Mouse (Mus musculus) frontal cortex, adult (tissue): ENCODE results near the gene Cd101.

ENCODE experiments used
- ATAC-seq: cut with Nextera tagmentation; 2 replicates; pipeline ENCODE4 v1.9.2; 2017; ENCODE audit warnings: mild to moderate bottlenecking, moderate library complexity, mixed read lengths; ENCODE audit not compliant: low TSS enrichment

The Cd101 gene

DNA sequence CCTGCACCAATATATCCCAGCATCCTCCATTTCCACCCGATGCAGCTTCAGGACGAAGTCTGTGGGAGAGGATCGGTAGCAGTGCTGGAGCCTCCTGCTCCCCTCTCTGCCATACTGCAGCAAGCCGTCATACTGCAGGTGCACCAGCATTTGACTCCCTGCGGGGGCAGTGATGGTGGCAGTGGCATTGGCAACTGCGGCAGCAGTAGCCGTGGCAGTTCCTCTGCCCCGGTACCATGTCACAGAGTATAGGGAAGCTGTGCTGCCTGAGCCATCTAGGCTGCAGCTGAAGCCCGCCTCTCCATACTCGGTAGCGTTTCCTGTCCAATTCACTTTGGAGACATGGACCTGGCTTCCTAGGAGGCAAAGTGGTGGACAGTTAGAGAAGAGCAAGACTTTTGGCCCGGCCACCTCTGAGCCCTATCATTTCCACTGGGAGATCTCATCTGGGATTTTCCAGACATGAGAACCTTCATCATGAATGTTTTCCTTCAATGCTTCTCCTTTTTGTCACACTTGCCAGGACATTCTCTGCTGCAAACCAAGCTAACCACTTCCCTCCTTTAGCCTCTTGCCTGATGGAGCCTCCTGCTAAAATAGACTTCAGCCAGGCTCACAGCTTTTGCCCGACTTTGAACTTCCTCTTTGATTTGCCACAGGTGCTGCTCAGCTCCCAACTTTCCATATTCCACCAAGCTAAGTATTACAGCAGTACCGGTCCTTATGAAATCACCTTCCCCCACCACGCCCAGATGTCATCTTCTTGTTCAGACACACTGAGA is 25.6 kb downstream of the Cd101 start:
- no peak for ATAC-seq

GRCm38 (mm10) chr3:100999732-101000131 is 29.6 kb downstream of the Cd101 start:
- no peak for ATAC-seq

- peak; percentile 54; the same call in 1 of the 2 replicates for ATAC-seq
These were observed 30.4 kb downstream of the Cd101 start for GRCm38 (mm10) chr3:100998904-100999340.

- ATAC-seq = peak; percentile 53
These were observed 31.4 kb downstream of the Cd101 start for GRCm38 (mm10) chr3:100997785-100998570.

DNA sequence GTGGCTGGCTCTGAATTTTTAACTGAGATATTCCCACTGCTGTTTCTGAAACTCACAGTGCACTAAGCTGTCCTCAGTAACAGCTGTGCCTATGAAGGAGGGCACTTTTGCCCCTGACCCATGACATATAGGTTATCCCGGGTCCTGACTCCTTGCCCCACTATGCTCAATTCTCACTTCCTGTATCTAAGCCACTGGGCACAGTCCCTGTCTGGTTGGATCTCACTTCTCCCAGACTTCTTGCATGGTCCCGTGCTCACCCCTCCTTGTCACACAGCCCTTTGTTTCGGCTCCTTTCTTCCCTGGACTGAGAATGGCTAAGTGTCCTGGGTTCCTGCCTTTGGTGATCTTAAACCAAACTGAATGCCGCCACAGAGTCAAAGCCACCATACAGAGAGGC is 35.1 kb downstream of the Cd101 start:
- ATAC-seq = no peak

DNA sequence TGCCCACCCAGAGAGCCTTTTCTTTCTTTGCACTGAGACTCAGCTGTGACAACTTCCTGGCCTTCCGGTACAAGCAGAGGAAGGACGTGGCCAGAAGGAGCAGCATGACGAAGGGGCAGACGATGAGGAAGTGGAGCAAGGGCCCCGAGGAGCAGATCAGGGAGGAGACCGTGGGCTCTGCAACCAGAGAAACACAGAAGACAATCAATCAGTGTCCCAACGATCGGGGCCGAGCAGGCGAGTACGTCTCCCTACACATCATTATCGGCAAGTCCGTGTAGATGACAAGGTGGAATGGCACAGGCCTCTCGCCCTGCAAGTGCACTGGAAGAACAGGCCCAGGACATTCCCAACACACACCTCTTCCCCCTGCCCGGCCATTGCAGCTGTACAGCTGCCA is 35.6 kb downstream of the Cd101 start:
- no peak for ATAC-seq

DNA sequence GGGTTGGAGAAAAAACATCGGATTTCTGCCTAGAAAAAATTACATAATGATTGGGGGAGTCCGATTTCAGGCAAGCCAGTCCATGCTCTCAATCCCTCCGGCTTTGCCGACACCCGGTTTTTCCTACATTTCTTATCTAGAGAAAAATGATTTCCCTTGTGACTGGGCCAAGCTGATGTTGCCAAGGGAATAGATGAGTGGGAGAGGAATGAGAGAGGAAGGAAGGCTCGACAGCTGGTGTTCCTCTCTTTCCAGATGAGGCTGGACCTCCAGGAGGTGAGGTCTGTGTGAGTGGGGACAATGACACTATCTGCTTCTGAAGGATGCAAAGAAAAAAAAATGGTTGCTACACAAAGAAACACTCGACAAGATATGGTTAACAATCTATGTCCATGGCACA is 36.2 kb downstream of the Cd101 start:
- no peak for ATAC-seq

DNA sequence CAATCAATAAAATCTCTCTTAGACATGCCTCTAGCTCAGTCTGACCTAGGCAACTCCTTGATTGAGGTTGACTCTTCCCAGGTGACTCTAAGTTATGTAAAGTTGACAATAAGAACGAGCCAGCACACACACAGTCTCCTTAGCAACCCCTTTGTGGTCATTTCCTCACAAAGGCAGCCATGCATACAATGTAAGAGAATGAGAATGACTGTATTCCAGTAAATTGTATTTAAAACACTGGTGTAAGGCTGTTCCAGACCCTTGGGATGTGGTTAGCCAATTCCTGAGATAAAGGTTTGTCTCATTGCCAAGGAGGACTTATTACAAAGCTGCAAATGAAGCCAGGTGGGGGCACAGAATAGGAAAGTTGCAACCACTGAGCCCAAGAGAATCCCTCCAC is 39.1 kb downstream of the Cd101 start:
- no peak for ATAC-seq

DNA sequence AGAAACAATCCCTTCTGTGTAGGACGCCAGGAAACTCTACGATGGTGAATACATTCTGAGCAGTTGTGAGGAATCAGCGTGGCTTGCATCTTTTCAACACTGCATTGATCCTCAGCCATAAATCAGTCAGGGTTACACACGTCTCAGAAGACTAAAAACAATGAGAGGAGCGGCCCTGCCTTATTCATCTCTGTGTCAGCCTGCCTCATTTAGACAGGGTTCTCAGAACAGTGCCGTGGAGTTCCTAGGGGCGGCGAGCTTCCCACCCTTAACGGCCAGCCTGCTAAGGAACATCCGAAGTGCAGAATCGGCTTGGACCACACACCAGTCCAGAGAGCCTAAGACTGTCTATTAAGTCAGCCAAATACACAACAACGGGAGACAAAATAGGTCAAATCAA is 39.9 kb downstream of the Cd101 start:
- ATAC-seq = no peak

DNA sequence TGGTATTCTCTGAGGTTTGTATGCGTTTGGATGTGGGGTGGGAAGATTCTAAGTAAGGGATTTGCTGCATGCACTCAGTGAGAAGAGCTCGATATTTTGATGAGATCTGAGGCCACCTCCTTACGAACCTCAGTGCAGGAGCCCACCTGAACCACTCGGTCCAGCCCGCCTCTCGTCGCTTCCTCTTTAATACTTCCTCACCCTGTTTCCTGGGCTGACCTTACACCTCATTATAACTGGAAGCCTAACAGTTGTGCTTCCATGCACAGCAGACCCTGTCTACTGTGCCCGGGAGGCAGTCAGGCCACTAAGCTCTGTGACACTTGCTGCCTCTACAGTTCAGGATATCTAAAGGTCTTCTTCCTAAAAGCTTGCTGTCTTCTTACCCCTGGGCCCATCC is 50.1 kb downstream of the Cd101 start:
- ATAC-seq = no peak

GRCm38 (mm10) chr3:100973906-100974305 is 55.5 kb downstream of the Cd101 start:
- peak; percentile 60; the same call in 1 of the 2 replicates for ATAC-seq

GRCm38 (mm10) chr3:100969176-100969917 is 60.0 kb downstream of the Cd101 start, which contains the start of gene Ttf2:
Gene Ttf2, minus strand, starts transcription at chr3:100969663.
- ATAC-seq = peak; percentile 99

DNA sequence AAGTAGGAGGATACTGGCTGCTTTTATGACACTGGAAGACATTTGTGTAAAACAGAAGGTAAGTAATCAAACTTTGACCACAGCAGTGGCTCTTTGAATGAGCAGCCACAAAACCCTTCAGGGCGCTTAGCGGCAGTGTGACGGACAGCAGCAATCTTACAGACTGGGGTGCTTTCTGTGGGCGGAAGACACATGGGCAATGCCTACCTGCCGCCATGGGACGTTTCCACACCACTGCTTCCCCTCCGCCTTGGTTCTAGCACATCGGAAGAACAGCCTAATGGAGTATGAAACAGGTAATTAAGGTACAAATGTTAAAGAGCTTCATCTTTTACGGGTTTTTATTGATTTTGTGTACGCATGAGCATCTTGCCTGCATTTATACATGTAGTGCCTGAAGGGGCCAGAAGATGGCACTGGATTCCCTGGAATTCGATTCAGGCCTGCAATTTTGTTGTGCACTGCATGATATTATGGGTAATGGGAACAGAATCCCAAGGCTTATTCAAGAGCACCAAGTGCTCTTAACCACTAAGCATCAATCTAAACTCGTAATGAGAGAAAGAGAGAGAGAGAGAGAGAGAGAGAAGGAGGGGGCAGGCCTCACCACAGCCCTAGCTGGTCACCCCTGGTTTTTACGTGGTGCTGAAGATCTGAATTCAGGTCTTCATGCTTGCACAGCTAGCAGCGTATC is 65.4 kb downstream of the Cd101 start:
- peak; percentile 88 for ATAC-seq

GRCm38 (mm10) chr3:100961501-100961900 is 67.9 kb downstream of the Cd101 start:
- no peak for ATAC-seq

DNA sequence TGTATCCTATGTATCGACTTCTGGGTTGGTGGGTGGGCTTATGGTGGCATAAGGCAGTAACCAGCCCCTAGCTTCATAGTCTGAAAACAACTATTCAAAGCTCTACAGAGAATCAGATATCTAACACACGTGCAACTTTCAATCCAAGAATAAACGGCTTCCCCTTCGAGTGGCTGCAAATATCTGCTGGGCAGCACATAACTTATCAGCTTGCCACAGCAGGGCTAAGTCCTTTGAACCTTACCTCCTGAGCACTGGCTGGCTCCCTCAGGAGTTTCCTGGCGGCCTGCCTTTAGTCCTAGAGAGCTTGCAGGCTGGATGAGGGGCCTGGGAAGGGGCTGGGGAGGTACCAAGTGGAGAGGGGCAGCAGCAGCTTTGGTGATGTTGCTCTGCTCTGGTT is 68.3 kb downstream of the Cd101 start:
- no peak for ATAC-seq

DNA sequence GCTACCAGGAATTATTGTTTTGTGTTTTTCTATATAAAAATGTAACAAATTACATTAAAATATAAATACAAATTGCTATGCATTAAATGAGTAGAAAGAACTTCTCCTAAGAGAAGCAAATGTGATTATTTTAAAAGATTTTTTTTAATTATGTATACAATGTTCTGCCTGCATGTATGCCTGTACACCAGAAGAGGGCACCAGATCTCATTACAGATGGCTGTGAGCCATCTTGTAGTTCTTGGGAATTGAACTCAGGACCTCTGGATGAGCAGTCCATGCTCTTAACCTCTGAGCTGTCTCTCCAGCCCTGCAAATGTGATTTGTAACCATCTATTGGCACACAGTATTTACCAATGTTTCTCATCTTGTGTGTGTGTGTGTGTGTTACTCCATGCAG is 74.7 kb downstream of the Cd101 start:
- no peak for ATAC-seq

DNA sequence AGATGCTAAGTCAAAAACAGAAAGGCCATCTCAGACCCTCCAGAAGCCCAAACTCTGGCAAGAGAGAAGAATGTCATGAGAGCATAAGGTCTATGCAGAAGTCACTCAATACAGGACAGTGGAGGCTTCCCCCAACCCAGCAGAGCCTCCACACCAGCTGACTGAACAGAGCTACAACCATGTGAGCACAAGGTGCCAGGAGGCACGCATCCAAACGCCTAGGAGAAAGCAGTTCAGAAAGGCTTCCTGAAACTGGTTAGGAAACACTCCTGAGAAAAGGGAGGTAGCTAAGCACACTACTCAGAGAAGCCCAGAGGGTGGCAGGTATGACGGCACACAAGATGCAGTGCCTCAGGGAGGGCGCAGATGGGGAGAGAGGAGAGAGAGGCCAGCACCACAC is 77.8 kb downstream of the Cd101 start:
- peak; percentile 44; the same call in 1 of the 2 replicates for ATAC-seq

- ATAC-seq = no peak
These were observed 82.1 kb downstream of the Cd101 start for GRCm38 (mm10) chr3:100947286-100947685.
